Comparison of ENCODE assay signal across 7 mouse cellular contexts in genomic region chr4:140986024-140986710, GRCm38 (mm10). TPM values are rescaled to one million over a fixed set of nuclear protein-coding genes. Genes with fewer than 3 reads are reported as not detected.
DNase-seq lines count a peak whose midpoint lies in the region; ATAC-seq and TF ChIP-seq lines count a peak whose summit lies in the region.

No protein-coding gene starts in this region.

- H3K4me1 ChIP-seq in lung, postnatal 0 days (ENCODE audit: insufficient read depth, low read depth, low read length): peaks cover 9% of the 10 kb centered on the region; the same call in 1 of the 2 replicates
- H3K4me1 ChIP-seq in erythroblast, embryonic 14.5 days (ENCODE audit: control insufficient read depth): peaks cover 34% of the 10 kb centered on the region
- peaks cover 13% of the 10 kb centered on the region for H3K4me1 ChIP-seq in limb, embryonic 11.5 days (ENCODE audit: control insufficient read depth, insufficient read depth, low read length)
- H3K4me1 ChIP-seq in small intestine, adult 2 months (ENCODE audit: control insufficient read depth, insufficient read depth, insufficient read length, low read length): peaks cover 14% of the 10 kb centered on the region

- H3K9me3 ChIP-seq in lung, postnatal 0 days (ENCODE audit: low read length): no peaks in the 10 kb centered on the region
- peaks cover 4% of the 10 kb centered on the region for H3K9me3 ChIP-seq in erythroblast, embryonic 14.5 days (ENCODE audit: control insufficient read depth, low read length)
- no peaks in the 10 kb centered on the region; the same call in 1 of the 2 replicates for H3K9me3 ChIP-seq in limb, embryonic 11.5 days (ENCODE audit: control insufficient read depth, low read length)

- H3K36me3 ChIP-seq in lung, postnatal 0 days (ENCODE audit: insufficient read depth, low read length): no peaks in the 10 kb centered on the region
- H3K36me3 ChIP-seq in erythroblast, embryonic 14.5 days (ENCODE audit: control insufficient read depth): no peaks in the 10 kb centered on the region; the same call in 1 of the 2 replicates
- no peaks in the 10 kb centered on the region for H3K36me3 ChIP-seq in limb, embryonic 11.5 days (ENCODE audit: control insufficient read depth, insufficient read depth, low read length)
- H3K36me3 ChIP-seq in small intestine, adult 2 months (ENCODE audit: control insufficient read depth, insufficient read depth, low read length): no peaks in the 10 kb centered on the region

- TF ChIP-seq CTCF in lung, postnatal 0 days (IDR thresholded peaks at IDR 0.05): no peak
- TF ChIP-seq CTCF in small intestine, adult 2 months (IDR thresholded peaks at IDR 0.05; ENCODE audit: extremely low read depth, insufficient read length, insufficient replicate concordance, low read depth, low read length): no peak

- no peak for DNase-seq in lung, postnatal 0 days (ENCODE audit: low spot score)
- DNase-seq in lung, postnatal 14 days: no peak
- DNase-seq in limb, embryonic 11.5 days (ENCODE audit: low spot score): peak; percentile 27
- no peak for DNase-seq in adrenal gland, postnatal 14 days
- no peak for DNase-seq in cerebellum, postnatal 4 days (ENCODE audit: low spot score in 2 of 2)

- peak overlapping the region; percentile 90 for H3K4me2 ChIP-seq in lung, postnatal 0 days (replicated peaks; ENCODE audit: low read depth, low read length)
- peak overlapping the region; percentile 70 for H3K4me2 ChIP-seq in limb, embryonic 11.5 days (ENCODE audit: low read depth, severe bottlenecking)

- no peak overlapping the region for H3K9ac ChIP-seq in lung, postnatal 0 days (replicated peaks; ENCODE audit: low read depth)
- no peak overlapping the region; the same call in 1 of the 2 replicates for H3K9ac ChIP-seq in limb, embryonic 11.5 days (ENCODE audit: low read length)

- WGBS in lung, postnatal 0 days: 26% methylated on average over 14 of the region's 15 CpGs
- 36% methylated on average over 14 of the region's 15 CpGs for WGBS in limb, embryonic 11.5 days
- WGBS in small intestine, adult 2 months: 34% methylated on average over 15 of the region's 15 CpGs

- H3K27me3 ChIP-seq in lung, postnatal 0 days (replicated peaks; ENCODE audit: insufficient read depth, low read length): no peaks in the 10 kb centered on the region
- H3K27me3 ChIP-seq in erythroblast, embryonic 14.5 days (ENCODE audit: control insufficient read depth): no peaks in the 10 kb centered on the region
- no peaks in the 10 kb centered on the region for H3K27me3 ChIP-seq in limb, embryonic 11.5 days (ENCODE audit: control insufficient read depth, insufficient read depth, low read length)
- H3K27me3 ChIP-seq in small intestine, adult 2 months (ENCODE audit: control insufficient read depth, insufficient read depth, low read length): no peaks in the 10 kb centered on the region

- H3K4me3 ChIP-seq in lung, postnatal 0 days (ENCODE audit: low read depth, low read length): peak overlapping the region; percentile 83
- peak overlapping the region; percentile 80 for H3K4me3 ChIP-seq in erythroblast, embryonic 14.5 days (replicated peaks)
- peak overlapping the region; percentile 66 for H3K4me3 ChIP-seq in limb, embryonic 11.5 days (ENCODE audit: low read depth, low read length)
- H3K4me3 ChIP-seq in small intestine, adult 2 months (ENCODE audit: low read depth, low read length): peak overlapping the region; percentile 80

- no peak for TF ChIP-seq EP300 in lung, postnatal 0 days (IDR thresholded peaks at IDR 0.05)

- no peak for TF ChIP-seq POLR2A in small intestine, adult 2 months (IDR thresholded peaks at IDR 0.05; ENCODE audit: low read depth, low read length)

- H3K27ac ChIP-seq in lung, postnatal 0 days (ENCODE audit: low read length): no peak overlapping the region
- H3K27ac ChIP-seq in limb, embryonic 11.5 days (replicated peaks; ENCODE audit: low read depth, low read length): no peak overlapping the region
- no peak overlapping the region for H3K27ac ChIP-seq in small intestine, adult 2 months (ENCODE audit: insufficient read depth, low read depth, low read length)

- ATAC-seq in lung, postnatal 0 days: no peak
- ATAC-seq in limb, embryonic 11.5 days (ENCODE audit: insufficient number of reproducible peaks, low FRiP score, low TSS enrichment, low read depth): no peak

RNA-seq across cellular contexts. Expression of gene Atp13a2, which starts 0.5 kb away (rescaled TPM):
- 34.2 and 34.4 TPM in 2 replicates for polyA plus RNA-seq in lung, postnatal 0 days (2015; fragmentation: Nextera tagmentation; extraction: Ambion mirVana)
- 1.1 and 1.5 TPM in 2 replicates for polyA plus RNA-seq in erythroblast, embryonic 14.5 days (2012)
- 27.8 and 28.7 TPM in 2 replicates for polyA plus RNA-seq in limb, embryonic 11.5 days (2014; fragmentation: Nextera tagmentation; extraction: Ambion mirVana)
- polyA plus RNA-seq in small intestine, adult 2 months (2012; rRNA removed): 63.0 and 76.6 TPM in 2 replicates
- total RNA-seq in adrenal gland, postnatal 14 days (2021): 28.7 and 37.1 TPM in 2 replicates

RNA-seq across cellular contexts. Expression of gene Mfap2, which starts 24.1 kb away (rescaled TPM):
- 398 and 422 TPM in 2 replicates for polyA plus RNA-seq in lung, postnatal 0 days (2015; fragmentation: Nextera tagmentation; extraction: Ambion mirVana)
- polyA plus RNA-seq in erythroblast, embryonic 14.5 days (2012): 0.08 and 0.12 TPM in 2 replicates
- 485 and 517 TPM in 2 replicates for polyA plus RNA-seq in limb, embryonic 11.5 days (2014; fragmentation: Nextera tagmentation; extraction: Ambion mirVana)
- polyA plus RNA-seq in small intestine, adult 2 months (2012; rRNA removed): 8.8 and 13.7 TPM in 2 replicates
- 26.0 and 28.6 TPM in 2 replicates for total RNA-seq in adrenal gland, postnatal 14 days (2021)

RNA-seq across cellular contexts. Expression of gene Sdhb, which starts 25.2 kb away (rescaled TPM):
- 251 and 275 TPM in 2 replicates for polyA plus RNA-seq in lung, postnatal 0 days (2015; fragmentation: Nextera tagmentation; extraction: Ambion mirVana)
- polyA plus RNA-seq in erythroblast, embryonic 14.5 days (2012): 9.3 and 10.1 TPM in 2 replicates
- polyA plus RNA-seq in limb, embryonic 11.5 days (2014; fragmentation: Nextera tagmentation; extraction: Ambion mirVana): 403 and 421 TPM in 2 replicates
- 304 and 515 TPM in 2 replicates for polyA plus RNA-seq in small intestine, adult 2 months (2012; rRNA removed)
- 699 and 754 TPM in 2 replicates for total RNA-seq in adrenal gland, postnatal 14 days (2021)

Comparison
In these comparisons a context has a peak if more than half of its experiments do, and no peak if none do; other contexts are left out.
1. RNA of gene Atp13a2, which starts 0.5 kb away (polyA plus RNA-seq): 63.0 to 76.6 TPM in small intestine, adult 2 months, 34.2 to 34.4 TPM in lung, postnatal 0 days and 27.8 to 28.7 TPM in limb, embryonic 11.5 days; 1.1 to 1.5 TPM in erythroblast, embryonic 14.5 days; every median in the first group is over 10 times any median in the second.
2. RNA of gene Mfap2, which starts 24.1 kb away (polyA plus RNA-seq): 485 to 517 TPM in limb, embryonic 11.5 days and 398 to 422 TPM in lung, postnatal 0 days; 8.8 to 13.7 TPM in small intestine, adult 2 months and 0.08 to 0.12 TPM in erythroblast, embryonic 14.5 days; every median in the first group is over 10 times any median in the second.
3. RNA of gene Sdhb, which starts 25.2 kb away (polyA plus RNA-seq): 304 to 515 TPM in small intestine, adult 2 months, 403 to 421 TPM in limb, embryonic 11.5 days and 251 to 275 TPM in lung, postnatal 0 days; 9.3 to 10.1 TPM in erythroblast, embryonic 14.5 days; every median in the first group is over 10 times any median in the second.
4. Peak in every context shown above with its lines, with median percentiles within 50 percentile points of each other: H3K4me3 ChIP-seq.